Mouse (Mus musculus): ENCODE results near the gene Lgals8. TPM values are rescaled to one million over a fixed set of nuclear protein-coding genes. Genes with fewer than 3 reads are reported as not detected.

Gene Lgals8
- total RNA-seq, 2 experiments from 2014 or later = 25.3 to 32.4 TPM

- DNase-seq = peak; percentile 95
Observed at GRCm38 (mm10) chr13:12460881-12461729, 3.6 kb downstream of the Lgals8 start.

- DNase-seq = peak; percentile 25
Observed at GRCm38 (mm10) chr13:12460443-12460842, 4.3 kb downstream of the Lgals8 start.

- no peak for DNase-seq
Observed at GRCm38 (mm10) chr13:12456711-12457110, 8.0 kb downstream of the Lgals8 start.

GRCm38 (mm10) chr13:12454686-12455390 is 9.9 kb downstream of the Lgals8 start:
- no peak for DNase-seq

- no peak for DNase-seq
Observed at GRCm38 (mm10) chr13:12453150-12453549, 11.6 kb downstream of the Lgals8 start.

GRCm38 (mm10) chr13:12442008-12442587 is 22.6 kb downstream of the Lgals8 start:
- no peak for DNase-seq

GRCm38 (mm10) chr13:12440813-12441212 is 23.9 kb downstream of the Lgals8 start:
- DNase-seq = no peak

GRCm38 (mm10) chr13:12439586-12439985 is 25.2 kb downstream of the Lgals8 start:
- no peak for DNase-seq

GRCm38 (mm10) chr13:12433843-12434242 is 30.9 kb downstream of the Lgals8 start:
- DNase-seq = no peak

GRCm38 (mm10) chr13:12428556-12428955 is 36.2 kb downstream of the Lgals8 start:
- no peak for DNase-seq

GRCm38 (mm10) chr13:12420596-12420995 is 44.1 kb downstream of the Lgals8 start:
- DNase-seq = no peak

GRCm38 (mm10) chr13:12412016-12412415 is 52.7 kb downstream of the Lgals8 start:
- DNase-seq = no peak

GRCm38 (mm10) chr13:12408343-12409066 is 56.2 kb downstream of the Lgals8 start:
- no peak for DNase-seq

- no peak for DNase-seq
Observed at GRCm38 (mm10) chr13:12395571-12395970, 69.2 kb downstream of the Lgals8 start.

GRCm38 (mm10) chr13:12394609-12395505 is 69.9 kb downstream of the Lgals8 start, which contains the start of gene Heatr1:
Heatr1 (plus strand) TSS chr13:12395027.
- peak; percentile 94 for DNase-seq

Other genes with a start within 250 kb of the Lgals8 start
- 10 to 100 TPM; 14.3 to 14.9 TPM for gene Mtr, start 206.8 kb downstream of the Lgals8 start, total RNA-seq (2021)
- gene Actn2, start 124.2 kb downstream of the Lgals8 start, total RNA-seq (2021) = 1,000 to 10,000 TPM; 1,566 to 2,231 TPM
- gene Heatr1, start 69.9 kb downstream of the Lgals8 start, total RNA-seq (2021) = 10 to 100 TPM; 10.1 to 16.4 TPM
- gene Edaradd, start 55.5 kb upstream of the Lgals8 start, total RNA-seq (2021) = not detected
- gene Ero1lb, start 100.9 kb upstream of the Lgals8 start, total RNA-seq (2021) = 1 to 10 TPM in 1 of 2 experiments, under 1 TPM in 1; 0.92 to 1.3 TPM

All from gastrocnemius, postnatal 25 days (tissue).